ENCODE assay signal across 10 mouse cellular contexts in genomic region chr9:64862687-64863086, GRCm38 (mm10). TPM values are rescaled to one million over a fixed set of nuclear protein-coding genes. Genes with fewer than 3 reads are reported as not detected.
DNase-seq lines count a peak whose midpoint lies in the region; ATAC-seq and TF ChIP-seq lines count a peak whose summit lies in the region.
"Had no signal": no experiment of that assay in that cellular context is flagged by ENCODE, and none has a peak within 500 bp of the region (broad histone marks: within the 10 kb centered on the region; RNA-seq: fewer than 3 reads in every experiment).

No protein-coding gene starts in this region.

- no peaks in the 10 kb centered on the region for H3K79me2 ChIP-seq in MEL (ENCODE audit: control insufficient read depth, insufficient read depth, low read length, poor library complexity)

- H3K4me3 ChIP-seq in hindbrain, postnatal 0 days (ENCODE audit: low read length), result no peak overlapping the region
- H3K4me3 ChIP-seq in hindbrain, embryonic 12.5 days, result no peak overlapping the region
- H3K4me3 ChIP-seq in MEL (ENCODE audit: control insufficient read depth in 1 of 2, insufficient read depth in 1 of 2, low read depth in 2 of 2, low read length in 2 of 2), result no peak overlapping the region
- no peak overlapping the region for H3K4me3 ChIP-seq in heart, embryonic 11.5 days (ENCODE audit: low read depth, low read length)
- no peak overlapping the region for H3K4me3 ChIP-seq in forebrain, embryonic 14.5 days (ENCODE audit: low read depth, low read length)

- H3K9me3 ChIP-seq in hindbrain, postnatal 0 days (ENCODE audit: low read length), result no peaks in the 10 kb centered on the region
- H3K9me3 ChIP-seq in hindbrain, embryonic 12.5 days (replicated peaks), result no peaks in the 10 kb centered on the region
- no peaks in the 10 kb centered on the region for H3K9me3 ChIP-seq in MEL (replicated peaks; ENCODE audit: insufficient read depth, low read length)
- H3K9me3 ChIP-seq in heart, embryonic 11.5 days (replicated peaks; ENCODE audit: control insufficient read depth, low read length), result no peaks in the 10 kb centered on the region
- no peaks in the 10 kb centered on the region for H3K9me3 ChIP-seq in forebrain, embryonic 14.5 days (replicated peaks; ENCODE audit: control insufficient read depth, low read length)

- no peaks in the 10 kb centered on the region for H3K4me1 ChIP-seq in hindbrain, postnatal 0 days (ENCODE audit: insufficient read depth, low read length)
- H3K4me1 ChIP-seq in hindbrain, embryonic 12.5 days, result no peaks in the 10 kb centered on the region
- H3K4me1 ChIP-seq in MEL (ENCODE audit: control insufficient read depth in 1 of 2, insufficient read depth in 2 of 2, low read length in 2 of 2), result peaks cover 7 to 19% of the 10 kb centered on the region in 2 experiments; a peak in 3 of 4 replicates
- no peaks in the 10 kb centered on the region for H3K4me1 ChIP-seq in heart, embryonic 11.5 days (ENCODE audit: control insufficient read depth, insufficient read depth, low read length)
- H3K4me1 ChIP-seq in forebrain, embryonic 14.5 days (ENCODE audit: control insufficient read depth, insufficient read depth, low read length), result no peaks in the 10 kb centered on the region

- no peak for DNase-seq in hindbrain, postnatal 0 days (ENCODE audit: low spot score)
- DNase-seq in 416B (ENCODE audit: low read depth), result peak; percentile 69
- peak; percentile 70 for DNase-seq in MEL (ENCODE audit: low read depth, low spot score)
- DNase-seq in frontal cortex, adult 2 months (ENCODE audit: extremely low spot score in 1 of 2, low spot score in 1 of 2), result no peak
- no peak for DNase-seq in forebrain, embryonic 14.5 days (ENCODE audit: low spot score)
- DNase-seq: cerebellum, postnatal 14 days; layer of hippocampus, adult 9-11 months had no signal

- H3K27ac ChIP-seq in hindbrain, postnatal 0 days, result no peak overlapping the region
- no peak overlapping the region for H3K27ac ChIP-seq in hindbrain, embryonic 12.5 days
- H3K27ac ChIP-seq in MEL (ENCODE audit: control insufficient read depth, low read depth, low read length), result no peak overlapping the region
- H3K27ac ChIP-seq in heart, embryonic 11.5 days (ENCODE audit: low read depth, low read length), result no peak overlapping the region
- no peak overlapping the region for H3K27ac ChIP-seq in forebrain, embryonic 14.5 days (ENCODE audit: low read depth, low read length)

- no peak for ATAC-seq in hindbrain, postnatal 0 days
- ATAC-seq in hindbrain, embryonic 12.5 days (ENCODE audit: low FRiP score), result no peak
- peak; percentile 79 for ATAC-seq in erythroid progenitor cell, adult 5-6 weeks (replicated peaks; ENCODE audit: low FRiP score, poor library complexity, severe bottlenecking)
- ATAC-seq in heart, embryonic 11.5 days (replicated peaks; ENCODE audit: insufficient number of reproducible peaks, low FRiP score, low TSS enrichment), result no peak
- no peak for ATAC-seq in forebrain, embryonic 14.5 days

- TF ChIP-seq RAD21 in MEL (IDR thresholded peaks at IDR 0.05; ENCODE audit: low read depth, low read length), result peak; percentile 73

- H3K36me3 ChIP-seq in hindbrain, postnatal 0 days (ENCODE audit: insufficient read depth, low read length), result peaks cover 7% of the 10 kb centered on the region; the same call in 1 of the 2 replicates
- H3K36me3 ChIP-seq in hindbrain, embryonic 12.5 days, result peaks cover 10% of the 10 kb centered on the region
- H3K36me3 ChIP-seq in MEL (ENCODE audit: control insufficient read depth in 1 of 2, insufficient read depth in 2 of 2, low read length in 2 of 2), result peaks cover 21 to 24% of the 10 kb centered on the region in 2 experiments
- H3K36me3 ChIP-seq in heart, embryonic 11.5 days (ENCODE audit: control insufficient read depth, insufficient read depth, low read length), result no peaks in the 10 kb centered on the region
- H3K36me3 ChIP-seq in forebrain, embryonic 14.5 days (ENCODE audit: control insufficient read depth, insufficient read depth, low read length), result peaks cover 9% of the 10 kb centered on the region

- no peak for TF ChIP-seq POLR2A in MEL (IDR thresholded peaks at IDR 0.05; ENCODE audit: control insufficient read depth in 1 of 2, insufficient read depth in 1 of 2, low read depth in 1 of 2, low read length in 2 of 2, poor library complexity in 1 of 2)

- WGBS in hindbrain, postnatal 0 days, result 83% methylated on average over 2 of the region's 2 CpGs
- 86% methylated on average over 2 of the region's 2 CpGs for WGBS in hindbrain, embryonic 12.5 days
- WGBS in heart, embryonic 11.5 days (ENCODE audit: insufficient replicate concordance), result 79% methylated on average over 2 of the region's 2 CpGs
- 81% methylated on average over 2 of the region's 2 CpGs for WGBS in forebrain, embryonic 14.5 days

- no peaks in the 10 kb centered on the region for H3K27me3 ChIP-seq in hindbrain, postnatal 0 days (ENCODE audit: insufficient read depth, low read length)
- no peaks in the 10 kb centered on the region for H3K27me3 ChIP-seq in hindbrain, embryonic 12.5 days
- H3K27me3 ChIP-seq in MEL (ENCODE audit: control insufficient read depth in 1 of 2, insufficient read depth in 2 of 2, low read length in 2 of 2), result no peaks in the 10 kb centered on the region
- H3K27me3 ChIP-seq in heart, embryonic 11.5 days (ENCODE audit: control insufficient read depth, insufficient read depth, low read length), result no peaks in the 10 kb centered on the region
- no peaks in the 10 kb centered on the region for H3K27me3 ChIP-seq in forebrain, embryonic 14.5 days (replicated peaks; ENCODE audit: control insufficient read depth, insufficient read depth, low read length)

- TF ChIP-seq EP300 in MEL (IDR thresholded peaks at IDR 0.05; ENCODE audit: low read depth in 1 of 2, low read length in 2 of 2), result no peak

- H3K9ac ChIP-seq in hindbrain, postnatal 0 days (replicated peaks; ENCODE audit: low read length), result no peak overlapping the region
- no peak overlapping the region for H3K9ac ChIP-seq in hindbrain, embryonic 12.5 days
- no peak overlapping the region for H3K9ac ChIP-seq in MEL (ENCODE audit: control insufficient read depth, low read depth, low read length, poor library complexity, severe bottlenecking)
- no peak overlapping the region for H3K9ac ChIP-seq in heart, embryonic 11.5 days (ENCODE audit: low read depth, low read length)
- H3K9ac ChIP-seq in forebrain, embryonic 14.5 days (ENCODE audit: low read length), result no peak overlapping the region

- peak; percentile 47 for TF ChIP-seq CTCF in hindbrain, postnatal 0 days (IDR thresholded peaks at IDR 0.05; ENCODE audit: low read depth)
- peak; percentile 39 to 79 (median 46) for TF ChIP-seq CTCF in MEL (IDR thresholded peaks at IDR 0.05 in 2 of 3, conservative IDR thresholded peaks at IDR 0.05 in 1 of 3; ENCODE audit: control insufficient read depth in 1 of 3, insufficient read depth in 1 of 3, low read depth in 2 of 3, low read length in 3 of 3, poor library complexity in 1 of 3, severe bottlenecking in 1 of 3)

- no peak overlapping the region for H3K4me2 ChIP-seq in hindbrain, postnatal 0 days (ENCODE audit: low read depth, low read length)
- H3K4me2 ChIP-seq in hindbrain, embryonic 12.5 days (replicated peaks), result no peak overlapping the region
- H3K4me2 ChIP-seq in heart, embryonic 11.5 days, result no peak overlapping the region
- no peak overlapping the region for H3K4me2 ChIP-seq in forebrain, embryonic 14.5 days (ENCODE audit: low read length)

TF ChIP-seq in MEL, 35 proteins besides CTCF, POLR2A, EP300 and RAD21:
- TF ChIP-seq ZC3H11A (IDR thresholded peaks at IDR 0.05; ENCODE audit: low read depth, low read length) (peak; percentile 92), MAZ (IDR thresholded peaks at IDR 0.05; ENCODE audit: low read depth, low read length) (no peak), SMC3 (IDR thresholded peaks at IDR 0.05; ENCODE audit: low read depth, low read length) (peak; percentile 83)

RNA-seq across cellular contexts. Expression of gene Dennd4a, which starts 51.5 kb away (rescaled TPM):
- 15.4 and 17.6 TPM in 2 replicates for total RNA-seq in hindbrain, postnatal 0 days (2014; rRNA removed)
- 7.0 and 8.8 TPM in 2 replicates for polyA plus RNA-seq in hindbrain, postnatal 0 days (2015; fragmentation: Nextera tagmentation; extraction: Ambion mirVana)
- polyA plus RNA-seq in hindbrain, embryonic 12.5 days (2016; fragmentation: Nextera tagmentation; extraction: Ambion mirVana), result 10.3 and 12.8 TPM in 2 replicates
- 7.7 and 12.1 TPM in 2 replicates for total RNA-seq in MEL (2012; rRNA removed)
- 10 to 100 TPM; 24.9 to 74.8 TPM for polyA plus RNA-seq in MEL (2012; ENCODE audit: insufficient read depth in 1 of 2, insufficient read length in 2 of 2, low read depth in 1 of 2, low replicate concordance in 2 of 2, missing spikeins in 1 of 2)
- 516 and 530 TPM in 2 replicates for total RNA-seq in erythroid progenitor cell, adult 5-6 weeks (2015; ENCODE audit: low replicate concordance)
- 444 and 512 TPM in 2 replicates for total RNA-seq in erythroid progenitor cell, adult 5-6 weeks (2017; ENCODE audit: low replicate concordance)
- polyA plus RNA-seq in frontal cortex, adult 2 months (2012; rRNA removed), result 32.3 and 32.5 TPM in 2 replicates
- polyA plus RNA-seq in heart, embryonic 11.5 days (2014; fragmentation: Nextera tagmentation; extraction: Ambion mirVana), result 7.1 and 8.4 TPM in 2 replicates
- polyA plus RNA-seq in forebrain, embryonic 14.5 days (2014; fragmentation: Nextera tagmentation; extraction: Ambion mirVana), result 7.5 and 8.1 TPM in 2 replicates

Comparison
In these comparisons a context has a peak if more than half of its experiments do, and no peak if none do; other contexts are left out.
1. DNase-seq: peak in 416B (single experiment) and MEL (single experiment); none in hindbrain, postnatal 0 days (single experiment), frontal cortex, adult 2 months (0 of 2) and forebrain, embryonic 14.5 days (single experiment).